Mouse (Mus musculus) heart, postnatal 4 days (tissue): ENCODE data around the gene Il3ra. TPM values are rescaled to one million over a fixed set of nuclear protein-coding genes. Genes with fewer than 3 reads are reported as not detected.

Source experiments
- DNase-seq: peaks from one replicate; pipeline ENCODE4 v3.0.0; 2021
- total RNA-seq, 2 experiments: library from RNA; stranded (reverse); gene quantifications; 2 replicates each; pipeline ENCODE4 v1.2.3; 2021

The Il3ra gene
- total RNA-seq, 2 experiments from 2014 or later, result 7.9 to 9.9 TPM

- no peak for DNase-seq
Observed at GRCm38 (mm10) chr14:14354511-14355359, 8.7 kb downstream of the Il3ra start.

GRCm38 (mm10) chr14:14355360-14355646 is 9.2 kb downstream of the Il3ra start:
- no peak for DNase-seq

GRCm38 (mm10) chr14:14395535-14395934 is 49.5 kb downstream of the Il3ra start:
- no peak for DNase-seq

- no peak for DNase-seq
Observed at GRCm38 (mm10) chr14:14400998-14401397, 54.9 kb downstream of the Il3ra start, which contains the start of gene Olfr721-ps1. Gene Olfr721-ps1 (plus strand): TSS chr14:14401298.

Other genes with a start within 250 kb of the Il3ra start
- gene Psmd6, start 225.3 kb upstream of the Il3ra start, total RNA-seq, result 100 to 1,000 TPM; 103 to 107 TPM
- not detected for gene Olfr720, start 159.4 kb upstream of the Il3ra start, total RNA-seq
- gene Olfr31, start 23.4 kb upstream of the Il3ra start, total RNA-seq, result under 1 TPM in 1 of 2 experiments, not detected in 1; 0.07 TPM
- not detected for gene Olfr721-ps1, start 55.0 kb downstream of the Il3ra start, total RNA-seq